Mouse (Mus musculus) stomach, embryonic 14.5 days (tissue): ENCODE results near the gene Zfp605. TPM values are rescaled to one million over a fixed set of nuclear protein-coding genes. Genes with fewer than 3 reads are reported as not detected.
"Not testable (repeated sequence)": the region's sequence is repeated elsewhere in the genome, so short reads cannot be mapped to it uniquely, and the experiment has no call there.

Source experiments
- ATAC-seq: fragments of 200-750 bp; cut with Nextera tagmentation; 2 replicates; pipeline ENCODE4 v1.8.0; 2017; ENCODE audit warnings: low read depth, moderate TSS enrichment; ENCODE audit not compliant: insufficient number of reproducible peaks, insufficient read depth, low FRiP score
- H3K27ac ChIP-seq: fragments of 300-500 bp; sonication (generic); 2 replicates; pipeline ENCODE4 v1.5.1; 2014; ENCODE audit warnings: mild to moderate bottlenecking, low read length, moderate library complexity, mixed read lengths
- H3K27me3 ChIP-seq: fragments of 300-500 bp; sonication (generic); 2 replicates; pipeline ENCODE4 v1.6.1; 2014; ENCODE audit warnings: low read length, control low read depth, mixed read lengths; ENCODE audit not compliant: control insufficient read depth, insufficient read depth
- H3K36me3 ChIP-seq: fragments of 300-500 bp; sonication (generic); 2 replicates; pipeline ENCODE4 v1.6.1; 2014; ENCODE audit warnings: mild to moderate bottlenecking, control low read depth, low read length, moderate library complexity, mixed read lengths; ENCODE audit not compliant: control insufficient read depth, insufficient read depth
- H3K4me1 ChIP-seq: fragments of 300-500 bp; sonication (generic); 2 replicates; pipeline ENCODE4 v1.6.1; 2014; ENCODE audit warnings: low read length, control low read depth, mixed read lengths; ENCODE audit not compliant: control insufficient read depth, insufficient read depth
- H3K4me2 ChIP-seq: fragments of 300-500 bp; sonication (generic); replicated peaks from 2 replicates; pipeline ENCODE4 v1.6.1; 2014; ENCODE audit warnings: low read depth, low read length, control low read depth
- H3K4me3 ChIP-seq: fragments of 300-500 bp; sonication (generic); 2 replicates; pipeline ENCODE4 v1.5.1; 2014; ENCODE audit warnings: low read depth, low read length, control low read depth
- H3K9ac ChIP-seq: fragments of 300-500 bp; sonication (generic); replicated peaks from 2 replicates; pipeline ENCODE4 v1.6.1; 2014; ENCODE audit warnings: low read depth, mild to moderate bottlenecking, control low read depth, low read length, moderate library complexity, mixed read lengths
- H3K9me3 ChIP-seq: fragments of 300-500 bp; sonication (generic); 2 replicates; pipeline ENCODE4 v1.6.1; 2016; ENCODE audit warnings: low read depth, low read length, control low read depth; ENCODE audit not compliant: control insufficient read depth
- WGBS: fragments of 180-500 bp; shearing (Covaris S2); extraction: QIAGEN DNeasy Blood & Tissue Kit; methylation state at CpG from one replicate; pipeline ENCODE4 v1.1.7; 2014; 5-methylcytosine and 5-hydroxymethylcytosine counted together
- polyA plus RNA-seq: library from polyadenylated mRNA; unstranded; fragments of >200 nt; fragmentation: Nextera tagmentation; extraction: Ambion mirVana; gene quantifications from 2 replicates; pipeline ENCODE4 v1.2.1, GENCODE M21; 2014

Zfp605 gene
- polyA plus RNA-seq, 1 experiment from 2014 or later = 4.0 TPM

DNA sequence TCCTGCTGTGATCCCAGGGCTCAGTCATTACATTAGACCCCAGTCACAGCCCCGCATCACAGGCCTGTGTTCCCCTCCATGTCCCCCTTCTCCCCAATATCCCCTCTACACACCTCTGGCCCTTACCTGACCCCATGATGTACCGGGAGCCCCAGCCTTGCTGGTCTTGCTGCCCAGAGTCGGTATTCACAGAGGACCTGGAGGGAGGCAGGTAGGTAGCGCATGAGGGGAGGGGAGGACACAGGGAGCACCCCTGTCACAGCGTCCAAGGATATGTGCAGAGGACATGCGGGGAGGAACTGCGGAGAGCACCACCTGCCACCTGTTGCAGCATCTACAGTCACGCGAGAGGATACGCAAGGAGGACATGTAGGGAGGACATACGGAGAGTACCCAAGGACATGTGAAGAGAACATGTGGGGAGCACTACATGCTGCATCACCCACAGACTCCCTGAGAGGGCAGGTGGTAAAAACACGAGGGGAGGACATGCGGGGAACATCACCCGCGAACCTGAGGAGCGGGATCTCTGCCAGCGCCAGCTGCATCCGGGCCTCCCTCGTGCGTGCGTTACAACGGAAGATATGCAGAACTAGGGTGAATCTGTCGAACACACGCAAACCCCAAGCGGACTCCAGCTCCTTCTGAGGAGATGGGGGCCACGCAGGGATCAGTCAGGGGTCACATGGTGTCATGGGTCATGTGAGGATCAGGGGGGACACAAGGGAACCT lies 3.6 kb upstream of the Zfp605 start:
- no peak for ATAC-seq
- Histone ChIP-seq H3K9ac (peak overlapping the region; percentile 75; the same call in 1 of the 2 replicates), H3K27ac (no peak overlapping the region), H3K4me2 (peak overlapping the region; percentile 80), H3K36me3 (peaks cover 33% of the 10 kb centered on the region), H3K27me3 (no peaks in the 10 kb centered on the region), H3K4me1 (peaks cover 19% of the 10 kb centered on the region), H3K9me3 (peaks cover 3% of the 10 kb centered on the region; the same call in 1 of the 2 replicates), H3K4me3 (peak overlapping the region; percentile 81)
- 94% methylated on average over 26 of the region's 26 CpGs for WGBS

DNA sequence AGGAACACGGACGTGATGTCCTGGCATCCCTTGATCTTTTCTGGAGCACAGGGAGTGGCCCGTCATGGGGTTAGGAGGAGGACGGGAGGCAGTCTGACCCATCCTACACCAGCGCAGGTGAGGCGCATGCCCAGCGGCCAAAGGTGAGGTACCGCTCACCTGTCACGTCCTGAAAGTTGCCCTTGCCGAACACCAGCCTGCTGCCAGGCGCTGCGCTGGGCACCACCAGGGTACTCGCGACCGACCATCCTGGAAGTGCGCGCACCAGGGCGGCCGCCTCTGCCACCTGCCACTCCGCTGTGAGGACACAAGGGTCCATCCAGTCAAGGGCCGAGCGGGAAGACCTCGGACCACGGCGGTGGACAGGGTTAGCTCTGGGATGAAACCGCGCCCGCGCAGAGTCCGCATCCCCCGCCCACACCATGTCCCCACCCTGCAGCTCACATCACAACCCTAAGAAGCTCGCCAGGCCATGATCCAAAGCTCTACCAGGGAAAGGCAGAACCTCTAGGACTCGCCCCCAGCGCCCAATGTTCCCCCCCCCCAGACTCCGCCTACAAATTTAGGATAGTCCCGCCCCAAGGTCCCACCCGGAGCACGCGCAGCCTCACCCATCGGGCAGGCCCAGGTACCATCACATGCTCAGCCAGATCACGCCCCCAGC lies 2.9 kb upstream of the Zfp605 start:
- peaks cover 3% of the 10 kb centered on the region; the same call in 1 of the 2 replicates for H3K9me3 ChIP-seq
- ATAC-seq = no peak; the same call in none of the 2 replicates
- WGBS = 12% methylated on average over 41 of the region's 41 CpGs

DNA sequence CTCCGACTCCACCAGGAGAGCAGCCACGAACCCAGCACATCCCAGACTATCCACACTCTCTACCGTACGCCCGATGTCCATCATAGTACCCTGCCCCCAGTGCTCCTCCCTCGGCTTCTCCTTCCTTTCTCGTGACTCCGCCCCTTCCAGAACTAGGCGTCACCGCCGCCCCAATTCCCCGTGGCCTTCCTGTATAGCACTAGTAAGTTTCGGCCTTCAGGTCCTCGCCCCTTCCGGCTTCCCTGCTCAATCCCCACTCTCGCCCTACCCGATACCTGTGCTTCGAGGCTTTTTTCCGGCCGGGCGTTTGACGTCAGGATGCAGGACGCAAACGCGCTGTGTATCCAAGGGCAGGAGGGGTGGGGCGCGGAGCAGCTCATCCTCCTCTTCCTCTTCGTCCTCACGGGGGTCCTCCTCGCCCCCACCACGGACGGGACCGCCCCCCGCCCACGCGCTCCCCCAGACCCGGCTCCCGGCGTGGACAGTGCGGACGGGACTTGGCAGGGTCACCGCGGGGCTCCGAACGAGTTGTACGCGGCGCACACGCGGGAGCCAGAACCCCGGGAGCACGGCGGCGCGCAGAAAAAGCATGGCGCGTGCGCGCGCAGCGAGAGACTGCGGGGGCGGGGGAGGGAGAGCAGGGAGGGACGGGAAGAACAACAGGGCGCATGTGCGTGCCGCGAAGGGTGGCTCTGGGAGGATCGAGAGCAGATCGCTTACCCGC lies 2.1 kb upstream of the Zfp605 start, which contains the start of gene Gtpbp6:
Gene Gtpbp6, minus strand, starts transcription at position 617 of the 724 bp plus-strand sequence.
- H3K4me1 ChIP-seq = peaks cover 9% of the 10 kb centered on the region; the same call in 1 of the 2 replicates
- H3K4me2 ChIP-seq = peak within 1 kb of the TSS; percentile 80
- ATAC-seq = peak; percentile 90
- no peaks in the 10 kb centered on the region for H3K27me3 ChIP-seq
- peak within 1 kb of the TSS; percentile 81 for H3K4me3 ChIP-seq
- peaks cover 3% of the 10 kb centered on the region; the same call in 1 of the 2 replicates for H3K9me3 ChIP-seq
- H3K27ac ChIP-seq = peak within 1 kb of the TSS; percentile 98
- peaks cover 35% of the 10 kb centered on the region for H3K36me3 ChIP-seq
- peak within 1 kb of the TSS; percentile 75 for H3K9ac ChIP-seq
- WGBS = under 1% methylated on average over 71 of the region's 71 CpGs

More for the DNA sequence above, 2.9 kb upstream of the Zfp605 start:
- Histone ChIP-seq H3K36me3 (peaks cover 33% of the 10 kb centered on the region), H3K4me1 (peaks cover 12% of the 10 kb centered on the region; the same call in 1 of the 2 replicates), H3K9ac (peak overlapping the region; percentile 75), H3K4me2 (peak overlapping the region; percentile 80), H3K27me3 (no peaks in the 10 kb centered on the region), H3K4me3 (peak overlapping the region; percentile 81), H3K27ac (peak overlapping the region; percentile 98)

DNA sequence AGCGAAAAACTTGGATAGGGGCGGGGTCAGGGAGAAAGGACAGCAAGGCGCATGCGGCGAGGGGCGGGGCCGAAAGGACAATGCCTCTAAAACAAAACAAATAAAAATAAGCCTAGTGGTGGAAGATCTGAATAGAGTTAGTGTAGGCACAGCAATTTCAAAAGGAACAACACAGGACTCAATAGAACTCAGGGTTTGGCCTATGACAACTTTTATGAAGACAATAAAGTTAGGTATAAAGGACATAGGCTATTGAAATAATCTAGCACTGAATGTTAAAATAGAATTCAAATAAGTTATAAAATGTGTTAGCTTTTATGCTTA lies 1.6 kb upstream of the Zfp605 start:
- Histone ChIP-seq H3K4me3 (peak overlapping the region; percentile 81), H3K36me3 (peaks cover 35% of the 10 kb centered on the region), H3K27me3 (no peaks in the 10 kb centered on the region), H3K9me3 (peaks cover 3% of the 10 kb centered on the region; the same call in 1 of the 2 replicates), H3K9ac (peak overlapping the region; percentile 75; the same call in 1 of the 2 replicates), H3K27ac (peak overlapping the region; percentile 98), H3K4me1 (peaks cover 9% of the 10 kb centered on the region; the same call in 1 of the 2 replicates), H3K4me2 (peak overlapping the region; percentile 80)
- 0% methylated on average over 7 of the region's 7 CpGs for WGBS
- ATAC-seq = no peak

DNA sequence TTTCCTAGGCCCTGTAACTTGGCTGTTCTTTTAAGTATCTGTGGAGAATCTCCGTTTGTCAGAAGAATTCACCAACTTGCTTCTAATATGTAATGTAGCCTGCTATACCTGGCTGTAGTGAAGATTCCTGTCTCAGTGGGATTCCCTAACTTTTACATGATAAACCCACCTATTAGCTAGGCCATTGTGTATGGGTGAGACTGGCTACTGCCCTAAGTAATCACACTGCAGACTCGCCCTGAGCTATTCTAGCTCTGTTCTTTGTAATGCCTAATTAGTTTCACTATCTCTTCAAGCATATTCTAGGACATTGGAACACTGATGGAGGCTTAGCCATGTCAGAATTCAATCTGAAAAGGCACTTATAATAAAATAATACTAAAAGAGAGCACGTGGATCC lies 12.5 kb downstream of the Zfp605 start:
- 79% methylated on average over 3 of the region's 3 CpGs for WGBS
- not testable (repeated sequence) for H3K36me3 ChIP-seq

DNA sequence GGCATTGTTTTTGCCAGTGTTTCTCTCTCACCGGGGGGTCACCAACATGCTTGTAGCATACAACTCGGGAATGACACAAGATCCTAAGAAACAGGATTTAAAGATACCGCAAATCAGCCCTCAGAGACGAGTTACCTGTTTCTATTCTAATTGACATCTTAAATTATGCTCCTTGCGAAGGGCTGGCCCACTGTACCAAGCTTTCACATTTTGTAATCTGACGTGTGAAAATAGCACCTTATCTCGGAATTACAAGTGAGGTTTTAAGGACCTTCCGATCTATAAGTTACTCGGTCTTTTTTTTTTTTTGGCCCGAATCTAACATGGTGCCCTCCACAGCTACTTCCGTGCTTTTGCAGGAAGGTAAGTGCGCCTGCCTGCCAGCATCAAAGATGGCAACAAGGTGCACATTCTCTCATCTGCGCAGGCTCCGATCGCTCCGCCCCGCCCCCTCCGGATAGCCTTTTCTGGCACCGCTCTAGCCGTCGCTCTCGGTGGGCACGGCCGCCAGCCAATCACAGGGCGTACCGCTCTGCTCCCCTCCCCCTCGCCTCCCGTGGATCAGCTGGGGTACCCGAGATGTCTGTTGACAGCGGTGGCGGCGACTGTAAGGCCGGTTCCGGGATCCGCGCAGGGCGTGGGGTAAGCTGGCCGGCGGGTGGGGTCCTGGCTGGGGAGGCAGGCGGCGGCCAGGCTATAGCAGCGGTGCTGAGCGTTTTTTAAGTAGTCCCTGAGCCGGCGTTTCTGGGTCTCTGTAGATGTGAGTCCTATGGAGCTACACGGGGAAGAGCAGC lies 25.6 kb downstream of the Zfp605 start, which contains the start of gene Chfr:
Gene Chfr, plus strand, starts transcription at position 550 of the 794 bp plus-strand sequence.
- Histone ChIP-seq H3K9ac (peak within 1 kb of the TSS; percentile 61), H3K36me3 (no peaks in the 10 kb centered on the region), H3K4me1 (no peaks in the 10 kb centered on the region), H3K27me3 (no peaks in the 10 kb centered on the region), H3K4me3 (peak within 1 kb of the TSS; percentile 79), H3K27ac (peak within 1 kb of the TSS; percentile 39; the same call in 1 of the 2 replicates), H3K9me3 (peaks cover 6% of the 10 kb centered on the region; the same call in 1 of the 2 replicates), H3K4me2 (peak within 1 kb of the TSS; percentile 65)
- WGBS = 3% methylated on average over 46 of the region's 46 CpGs
- ATAC-seq = peak; percentile 100

More for the DNA sequence above, 12.5 kb downstream of the Zfp605 start:
- not testable (repeated sequence) for ATAC-seq, H3K4me2 ChIP-seq, H3K9ac ChIP-seq, H3K27me3 ChIP-seq, H3K9me3 ChIP-seq, H3K4me3 ChIP-seq, H3K4me1 ChIP-seq, H3K27ac ChIP-seq

DNA sequence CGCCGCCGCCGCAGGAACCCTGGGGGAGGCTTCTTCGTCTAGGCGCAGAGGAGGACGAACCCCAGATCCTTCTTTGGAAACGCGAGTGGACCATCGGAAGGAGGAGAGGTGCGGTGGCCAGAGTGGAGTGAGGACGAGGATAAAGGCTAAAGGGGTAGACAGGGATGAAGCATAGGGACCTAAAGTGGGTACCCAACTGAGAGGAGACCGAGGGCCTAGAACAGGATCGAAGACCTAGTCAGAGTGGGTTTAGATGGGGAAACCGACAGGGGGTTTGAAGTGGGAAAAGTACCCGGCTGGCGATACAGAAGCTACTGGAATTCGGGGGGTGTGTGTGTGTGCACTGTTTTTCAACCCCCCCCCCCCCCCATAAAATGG lies 26.2 kb downstream of the Zfp605 start:
- H3K36me3 ChIP-seq = no peaks in the 10 kb centered on the region; the same call in 1 of the 2 replicates
- no peaks in the 10 kb centered on the region for H3K27me3 ChIP-seq
- peaks cover 6% of the 10 kb centered on the region; the same call in 1 of the 2 replicates for H3K9me3 ChIP-seq
- H3K27ac ChIP-seq = peak overlapping the region; percentile 39; the same call in 1 of the 2 replicates
- H3K4me1 ChIP-seq = no peaks in the 10 kb centered on the region
- ATAC-seq = peak; percentile 46; the same call in 1 of the 2 replicates
- H3K4me2 ChIP-seq = peak overlapping the region; percentile 65
- H3K9ac ChIP-seq = peak overlapping the region; percentile 61
- peak overlapping the region; percentile 79 for H3K4me3 ChIP-seq
- WGBS = 6% methylated on average over 18 of the region's 18 CpGs
